Mouse (Mus musculus): ENCODE measurements around the gene Cdh16. TPM values are rescaled to one million over a fixed set of nuclear protein-coding genes. Genes with fewer than 3 reads are reported as not detected.

The Cdh16 gene
- polyA plus RNA-seq, 1 experiment from 2014 or later, result not detected

DNA sequence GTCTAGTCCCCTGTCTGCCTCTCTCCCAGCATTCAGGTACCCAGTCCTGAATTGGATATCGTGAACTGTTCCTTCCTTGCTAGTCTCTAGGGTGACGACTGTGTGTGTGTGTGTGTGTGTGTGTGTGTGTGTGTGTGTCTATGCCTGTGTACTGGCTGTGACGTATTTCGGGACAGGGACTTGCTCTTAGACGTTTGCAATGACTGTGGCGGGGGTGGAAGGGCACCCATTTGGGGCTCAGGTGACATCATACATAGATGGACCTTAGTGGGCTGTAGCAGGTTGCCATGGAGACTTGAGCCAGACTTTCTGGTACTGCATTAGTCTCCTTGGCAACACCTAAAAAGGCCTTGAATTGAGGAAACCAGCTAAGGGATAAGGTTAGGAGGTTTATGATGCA, 8.3 kb upstream of the Cdh16 start:
- peak; percentile 23 for ATAC-seq (replicated peaks)
- Histone ChIP-seq H3K9me3 (no peaks in the 10 kb centered on the region), H3K27ac (replicated peaks) (no peak overlapping the region), H3K27me3 (peaks cover 18% of the 10 kb centered on the region), H3K36me3 (peaks cover 7% of the 10 kb centered on the region; the same call in 1 of the 2 replicates), H3K4me3 (no peak overlapping the region), H3K4me2 (replicated peaks) (no peak overlapping the region), H3K4me1 (peaks cover 12% of the 10 kb centered on the region), H3K9ac (replicated peaks) (no peak overlapping the region)
- WGBS, result 55% methylated on average over 6 of the region's 6 CpGs

- no peak overlapping the region for H3K4me2 ChIP-seq (replicated peaks)
- H3K27me3 ChIP-seq, result peaks cover 18% of the 10 kb centered on the region
- H3K9ac ChIP-seq (replicated peaks), result no peak overlapping the region
- 30% methylated on average over 5 of the region's 5 CpGs for WGBS
- no peak overlapping the region for H3K4me3 ChIP-seq
- H3K27ac ChIP-seq (replicated peaks), result no peak overlapping the region
- no peaks in the 10 kb centered on the region for H3K9me3 ChIP-seq
- ATAC-seq (replicated peaks), result no peak
- H3K36me3 ChIP-seq, result peaks cover 7% of the 10 kb centered on the region; the same call in 1 of the 2 replicates
- H3K4me1 ChIP-seq, result peaks cover 12% of the 10 kb centered on the region
Measured at GRCm38 (mm10) chr8:104631975-104632374, 7.8 kb upstream of the Cdh16 start.

- no peak within 1 kb of the TSS for H3K27ac ChIP-seq (replicated peaks)
- H3K4me2 ChIP-seq (replicated peaks), result peak within 1 kb of the TSS; percentile 57
- peak within 1 kb of the TSS; percentile 42 for H3K9ac ChIP-seq (replicated peaks)
- H3K4me1 ChIP-seq, result peaks cover 12% of the 10 kb centered on the region
- WGBS, result 2% methylated on average over 28 of the region's 28 CpGs
- peaks cover 18% of the 10 kb centered on the region for H3K27me3 ChIP-seq
- peak within 1 kb of the TSS; percentile 35 for H3K4me3 ChIP-seq
- ATAC-seq (replicated peaks), result peak; percentile 62
- H3K9me3 ChIP-seq, result no peaks in the 10 kb centered on the region
- peaks cover 7% of the 10 kb centered on the region; the same call in 1 of the 2 replicates for H3K36me3 ChIP-seq
Measured at GRCm38 (mm10) chr8:104630981-104631663, 6.9 kb upstream of the Cdh16 start, which contains the start of gene Rrad. TSS of gene Rrad (minus strand) at chr8:104631327.

DNA sequence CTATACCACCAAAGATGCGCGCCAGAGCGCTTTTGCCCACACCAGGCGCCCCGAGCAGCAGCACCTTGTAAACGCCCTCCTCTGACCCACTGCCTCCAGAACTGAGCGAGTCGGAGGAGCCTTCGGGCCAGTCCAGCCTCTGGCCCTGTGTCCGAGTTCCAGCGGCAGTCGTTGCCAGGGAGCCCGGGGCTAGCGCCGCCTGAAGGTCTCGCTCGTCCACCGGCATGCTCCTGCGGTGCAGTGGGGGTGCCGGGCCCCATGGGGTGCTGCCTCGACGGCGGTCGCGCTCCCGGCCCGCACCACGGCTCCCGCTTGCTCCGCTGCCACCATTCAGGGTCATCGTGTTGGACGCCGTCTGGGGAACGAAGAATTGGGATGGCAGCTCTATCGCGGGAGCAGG, 6.4 kb upstream of the Cdh16 start:
- peak; percentile 15; the same call in 1 of the 2 replicates for ATAC-seq (replicated peaks)
- 1% methylated on average over 36 of the region's 36 CpGs for WGBS
- Histone ChIP-seq H3K4me1 (peaks cover 12% of the 10 kb centered on the region), H3K9ac (replicated peaks) (no peak overlapping the region), H3K4me2 (replicated peaks) (peak overlapping the region; percentile 57), H3K9me3 (no peaks in the 10 kb centered on the region), H3K4me3 (peak overlapping the region; percentile 35), H3K27ac (replicated peaks) (no peak overlapping the region), H3K36me3 (peaks cover 7% of the 10 kb centered on the region; the same call in 1 of the 2 replicates), H3K27me3 (peaks cover 18% of the 10 kb centered on the region)

DNA sequence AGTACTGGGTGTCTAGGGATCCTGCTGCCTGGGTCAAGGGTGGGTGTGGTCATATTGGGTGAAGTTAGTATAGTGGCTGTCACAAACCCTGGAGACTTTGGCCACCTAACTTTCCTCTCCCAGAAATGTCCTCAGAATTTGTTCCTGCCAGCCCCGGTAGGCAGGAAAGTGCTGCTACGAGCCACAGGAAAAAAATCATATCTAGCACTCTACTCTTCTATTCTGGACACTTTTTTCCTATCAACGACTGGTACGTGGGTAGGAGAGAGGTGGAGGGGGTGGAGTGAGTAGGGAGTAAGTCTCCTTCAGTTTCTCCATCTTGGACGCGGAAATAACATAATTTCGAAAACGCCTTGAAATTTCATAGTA, 5.9 kb upstream of the Cdh16 start:
- no peak overlapping the region for H3K9ac ChIP-seq (replicated peaks)
- H3K27me3 ChIP-seq, result peaks cover 18% of the 10 kb centered on the region
- no peak for ATAC-seq (replicated peaks)
- 40% methylated on average over 8 of the region's 8 CpGs for WGBS
- H3K4me1 ChIP-seq, result peaks cover 12% of the 10 kb centered on the region
- H3K9me3 ChIP-seq, result no peaks in the 10 kb centered on the region
- H3K4me2 ChIP-seq (replicated peaks), result peak overlapping the region; percentile 57; the same call in 1 of the 2 replicates
- H3K4me3 ChIP-seq, result peak overlapping the region; percentile 35
- H3K36me3 ChIP-seq, result peaks cover 5% of the 10 kb centered on the region; the same call in 1 of the 2 replicates
- H3K27ac ChIP-seq (replicated peaks), result no peak overlapping the region

GRCm38 (mm10) chr8:104629306-104630110, 5.3 kb upstream of the Cdh16 start:
- Histone ChIP-seq H3K27ac (replicated peaks) (no peak overlapping the region), H3K4me1 (peaks cover 12% of the 10 kb centered on the region), H3K27me3 (peaks cover 18% of the 10 kb centered on the region), H3K9me3 (no peaks in the 10 kb centered on the region), H3K4me3 (no peak overlapping the region), H3K9ac (replicated peaks) (no peak overlapping the region), H3K4me2 (replicated peaks) (no peak overlapping the region), H3K36me3 (no peaks in the 10 kb centered on the region)
- WGBS, result 81% methylated on average over 22 of the region's 22 CpGs
- ATAC-seq (replicated peaks), result no peak

- Histone ChIP-seq H3K9me3 (no peaks in the 10 kb centered on the region), H3K27ac (replicated peaks) (no peak overlapping the region), H3K4me3 (no peak overlapping the region), H3K9ac (replicated peaks) (no peak overlapping the region), H3K4me2 (replicated peaks) (no peak overlapping the region), H3K27me3 (peaks cover 18% of the 10 kb centered on the region), H3K4me1 (peaks cover 12% of the 10 kb centered on the region), H3K36me3 (no peaks in the 10 kb centered on the region)
- ATAC-seq (replicated peaks), result no peak
- 93% methylated on average over 21 of the region's 21 CpGs for WGBS
Measured at GRCm38 (mm10) chr8:104628402-104628801, 4.2 kb upstream of the Cdh16 start.

- H3K4me3 ChIP-seq, result no peak overlapping the region
- no peak overlapping the region for H3K9ac ChIP-seq (replicated peaks)
- H3K4me2 ChIP-seq (replicated peaks), result no peak overlapping the region
- no peaks in the 10 kb centered on the region for H3K36me3 ChIP-seq
- H3K27ac ChIP-seq (replicated peaks), result no peak overlapping the region
- H3K9me3 ChIP-seq, result no peaks in the 10 kb centered on the region
- 73% methylated on average over 4 of the region's 4 CpGs for WGBS
- peaks cover 12% of the 10 kb centered on the region for H3K4me1 ChIP-seq
- no peak for ATAC-seq (replicated peaks)
- peaks cover 18% of the 10 kb centered on the region for H3K27me3 ChIP-seq
Measured at GRCm38 (mm10) chr8:104627065-104627740, 3.0 kb upstream of the Cdh16 start.

- H3K4me1 ChIP-seq, result no peaks in the 10 kb centered on the region
- H3K27ac ChIP-seq (replicated peaks), result no peak overlapping the region
- no peak overlapping the region for H3K4me2 ChIP-seq (replicated peaks)
- ATAC-seq (replicated peaks), result no peak
- no peak overlapping the region for H3K4me3 ChIP-seq
- WGBS, result 83% methylated on average over 5 of the region's 5 CpGs
- no peak overlapping the region for H3K9ac ChIP-seq (replicated peaks)
- H3K36me3 ChIP-seq, result no peaks in the 10 kb centered on the region
- H3K9me3 ChIP-seq, result no peaks in the 10 kb centered on the region
- H3K27me3 ChIP-seq, result no peaks in the 10 kb centered on the region
Measured at GRCm38 (mm10) chr8:104620765-104621164, 3.4 kb downstream of the Cdh16 start.

GRCm38 (mm10) chr8:104613119-104613518, 11.1 kb downstream of the Cdh16 start:
- WGBS, result 89% methylated on average over 4 of the region's 4 CpGs
- no peak overlapping the region for H3K9ac ChIP-seq (replicated peaks)
- H3K27ac ChIP-seq (replicated peaks), result no peak overlapping the region
- H3K4me2 ChIP-seq (replicated peaks), result no peak overlapping the region
- no peak overlapping the region for H3K4me3 ChIP-seq
- H3K36me3 ChIP-seq, result no peaks in the 10 kb centered on the region
- no peaks in the 10 kb centered on the region for H3K4me1 ChIP-seq
- no peak for ATAC-seq (replicated peaks)
- no peaks in the 10 kb centered on the region for H3K9me3 ChIP-seq
- H3K27me3 ChIP-seq, result no peaks in the 10 kb centered on the region

- Histone ChIP-seq H3K9me3 (no peaks in the 10 kb centered on the region), H3K4me2 (replicated peaks) (no peak overlapping the region), H3K27me3 (no peaks in the 10 kb centered on the region), H3K4me3 (no peak overlapping the region), H3K27ac (replicated peaks) (no peak overlapping the region), H3K9ac (replicated peaks) (no peak overlapping the region), H3K4me1 (no peaks in the 10 kb centered on the region), H3K36me3 (no peaks in the 10 kb centered on the region)
- 72% methylated on average over 4 of the region's 4 CpGs for WGBS
- ATAC-seq (replicated peaks), result no peak
Measured at GRCm38 (mm10) chr8:104611613-104612012, 12.6 kb downstream of the Cdh16 start.

Data from forebrain, embryonic 15.5 days (tissue).